Mouse (Mus musculus) stomach, embryonic 15.5 days (tissue): Measurements from ENCODE around the gene Gm45062. TPM values are rescaled to one million over a fixed set of nuclear protein-coding genes. Genes with fewer than 3 reads are reported as not detected.

Experiments used
- ATAC-seq: fragments of 200-750 bp; cut with Nextera tagmentation; 2 replicates; pipeline ENCODE4 v1.8.0; 2017; ENCODE audit warnings: low read depth, moderate number of reproducible peaks, moderate TSS enrichment; ENCODE audit not compliant: insufficient read depth, low FRiP score
- H3K27ac ChIP-seq: fragments of 300-500 bp; sonication (generic); 2 replicates; pipeline ENCODE4 v1.5.1; 2015; ENCODE audit warnings: mild to moderate bottlenecking, inconsistent platforms
- H3K27me3 ChIP-seq: fragments of 300-500 bp; sonication (generic); replicated peaks from 2 replicates; pipeline ENCODE4 v1.6.1; 2015; ENCODE audit warnings: inconsistent platforms
- H3K36me3 ChIP-seq: fragments of 300-500 bp; sonication (generic); 2 replicates; pipeline ENCODE4 v1.6.1; 2015; ENCODE audit warnings: inconsistent platforms
- H3K4me1 ChIP-seq: fragments of 300-500 bp; sonication (generic); 2 replicates; pipeline ENCODE4 v1.6.1; 2015; ENCODE audit warnings: inconsistent platforms
- H3K4me2 ChIP-seq: fragments of 300-500 bp; sonication (generic); 2 replicates; pipeline ENCODE4 v1.6.1; 2015; ENCODE audit warnings: mild to moderate bottlenecking, inconsistent platforms
- H3K4me3 ChIP-seq: fragments of 300-500 bp; sonication (generic); replicated peaks from 2 replicates; pipeline ENCODE4 v1.5.1; 2015; ENCODE audit warnings: inconsistent platforms
- H3K9ac ChIP-seq: fragments of 300-500 bp; sonication (generic); 2 replicates; pipeline ENCODE4 v1.6.1; 2015; ENCODE audit warnings: inconsistent platforms
- H3K9me3 ChIP-seq: fragments of 300-500 bp; sonication (generic); 2 replicates; pipeline ENCODE4 v1.6.1; 2016; ENCODE audit warnings: inconsistent platforms
- WGBS: fragments of 180-500 bp; shearing (Covaris S2); methylation state at CpG from one replicate; pipeline ENCODE4 v1.1.7; 2015; 5-methylcytosine and 5-hydroxymethylcytosine counted together
- polyA plus RNA-seq: library from polyadenylated mRNA; unstranded; fragments of >200 nt; fragmentation: Nextera tagmentation; extraction: Ambion mirVana; gene quantifications from 2 replicates; pipeline ENCODE4 v1.2.1, GENCODE M21; 2015

Gm45062 gene
- polyA plus RNA-seq, 1 experiment from 2014 or later: 9.7 TPM

DNA sequence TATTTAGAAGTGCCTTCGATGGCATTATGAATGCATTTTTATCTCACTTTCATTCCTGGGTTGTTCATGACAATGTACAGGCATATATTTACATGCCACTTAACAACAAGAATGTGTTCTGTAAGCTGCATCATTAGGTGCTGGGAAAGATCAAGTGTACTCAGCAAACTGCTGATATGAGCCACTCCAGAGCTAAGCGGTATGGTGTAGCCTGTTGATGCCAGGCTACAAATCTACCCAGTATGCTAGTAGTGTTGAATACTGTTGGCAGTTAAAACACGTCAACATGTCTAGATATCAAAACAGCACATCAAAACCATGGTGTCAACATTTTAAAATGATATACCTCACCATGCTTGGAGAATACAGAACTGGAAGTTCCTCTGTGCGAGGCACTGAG, 150.6 kb downstream of the Gm45062 start:
- Histone ChIP-seq H3K27me3 (no peaks in the 10 kb centered on the region), H3K9ac (no peak overlapping the region)
- 86% methylated on average over 4 of the region's 4 CpGs for whole genome bisulfite sequencing

DNA sequence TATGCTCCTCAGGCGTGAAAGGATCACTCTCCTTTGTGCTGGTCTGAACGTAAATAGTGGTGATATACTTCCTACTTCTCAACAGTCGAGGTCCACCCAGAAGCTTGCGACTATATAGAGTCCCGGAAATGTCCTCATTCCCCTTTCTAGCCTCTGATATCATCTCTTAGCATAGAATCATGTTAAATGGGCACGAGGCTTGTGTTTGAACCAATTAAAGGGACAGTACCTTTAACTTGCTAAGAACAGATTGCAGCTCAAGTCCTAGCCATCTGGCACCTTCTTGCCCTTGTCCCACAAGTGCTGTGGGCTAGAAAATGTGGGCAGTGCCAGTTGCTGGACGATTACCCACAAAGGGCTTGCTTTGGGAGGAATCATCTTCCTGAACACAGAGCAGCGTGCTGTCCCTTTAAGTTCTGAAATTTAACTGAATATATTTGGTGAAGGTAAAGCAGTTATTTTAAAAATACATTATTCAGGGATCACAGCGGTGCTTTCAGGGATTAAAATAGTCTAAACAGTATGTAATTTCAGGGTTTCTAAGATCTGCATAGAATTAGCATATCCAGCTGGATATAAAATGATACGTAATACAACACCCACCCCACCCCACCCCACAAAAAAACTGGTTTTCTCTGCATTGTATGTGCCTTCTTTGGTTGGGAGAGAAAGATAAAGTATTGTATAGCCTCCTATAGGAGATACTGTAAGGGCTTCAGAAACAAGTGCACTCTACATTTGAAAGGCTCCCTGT, 153.8 kb downstream of the Gm45062 start:
- no peaks in the 10 kb centered on the region for H3K9me3 ChIP-seq
- H3K27ac ChIP-seq: no peak overlapping the region
- H3K4me3 ChIP-seq: no peak overlapping the region
- H3K36me3 ChIP-seq: no peaks in the 10 kb centered on the region
- H3K4me1 ChIP-seq: no peaks in the 10 kb centered on the region
- no peak overlapping the region for H3K9ac ChIP-seq
- H3K27me3 ChIP-seq: no peaks in the 10 kb centered on the region
- ATAC-seq: no peak
- no peak overlapping the region for H3K4me2 ChIP-seq
- 67% methylated on average over 10 of the region's 10 CpGs for WGBS

More for the DNA sequence above, 150.6 kb downstream of the Gm45062 start:
- Histone ChIP-seq H3K9me3 (no peaks in the 10 kb centered on the region), H3K4me3 (no peak overlapping the region), H3K4me2 (no peak overlapping the region), H3K27ac (no peak overlapping the region), H3K36me3 (no peaks in the 10 kb centered on the region), H3K4me1 (no peaks in the 10 kb centered on the region)
- ATAC-seq: no peak

DNA sequence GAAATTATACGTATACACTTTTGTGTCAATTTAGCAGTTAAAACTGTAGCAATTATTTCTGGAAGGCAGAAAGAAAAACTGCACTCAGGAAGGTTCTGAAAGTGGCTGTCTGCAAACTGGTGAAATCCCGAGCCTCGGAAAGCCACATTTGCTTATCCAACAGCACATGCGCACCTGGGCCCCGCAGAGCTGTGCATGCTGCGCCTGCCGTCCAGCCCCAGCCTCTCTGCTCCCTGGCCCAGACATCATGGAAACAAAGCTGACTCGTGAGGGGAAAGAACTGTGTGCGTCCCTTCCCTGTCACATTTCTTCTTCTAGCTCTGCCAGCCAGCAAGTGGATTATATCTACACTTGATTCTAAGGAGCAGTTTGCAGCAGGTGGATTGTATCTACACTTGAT, 154.8 kb downstream of the Gm45062 start:
- no peaks in the 10 kb centered on the region for H3K27me3 ChIP-seq
- 59% methylated on average over 9 of the region's 9 CpGs for WGBS
- peak overlapping the region; percentile 13; the same call in 1 of the 2 replicates for H3K4me2 ChIP-seq
- H3K27ac ChIP-seq: no peak overlapping the region
- no peaks in the 10 kb centered on the region for H3K9me3 ChIP-seq
- no peak for ATAC-seq
- no peaks in the 10 kb centered on the region for H3K36me3 ChIP-seq
- no peaks in the 10 kb centered on the region for H3K4me1 ChIP-seq
- H3K9ac ChIP-seq: no peak overlapping the region
- H3K4me3 ChIP-seq: no peak overlapping the region; the same call in 1 of the 2 replicates

DNA sequence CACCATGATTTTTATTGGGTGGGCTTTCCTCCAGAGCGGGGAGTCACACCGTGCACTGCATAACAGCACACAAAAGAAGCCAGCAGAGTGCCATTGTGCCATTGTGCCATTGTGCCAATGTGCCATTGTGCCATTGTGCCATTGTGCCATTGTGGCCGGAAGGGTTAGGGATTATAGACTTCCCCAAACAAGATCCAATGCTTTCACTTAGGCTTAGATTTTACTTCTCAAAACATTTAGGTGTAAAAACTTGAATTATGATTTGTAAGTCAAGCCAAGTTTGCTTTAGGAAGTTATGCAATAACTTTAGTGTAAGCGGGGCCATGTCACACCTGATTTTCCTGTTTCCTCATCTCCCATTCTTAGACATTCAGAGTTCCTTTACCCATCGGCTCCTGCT, 156.6 kb downstream of the Gm45062 start:
- no peaks in the 10 kb centered on the region for H3K27me3 ChIP-seq
- no peak overlapping the region for H3K27ac ChIP-seq
- ATAC-seq: no peak
- no peak overlapping the region for H3K4me2 ChIP-seq
- no peak overlapping the region for H3K9ac ChIP-seq
- H3K9me3 ChIP-seq: no peaks in the 10 kb centered on the region
- no peaks in the 10 kb centered on the region for H3K4me1 ChIP-seq
- H3K4me3 ChIP-seq: no peak overlapping the region
- 84% methylated on average over 5 of the region's 5 CpGs for whole genome bisulfite sequencing
- H3K36me3 ChIP-seq: no peaks in the 10 kb centered on the region

DNA sequence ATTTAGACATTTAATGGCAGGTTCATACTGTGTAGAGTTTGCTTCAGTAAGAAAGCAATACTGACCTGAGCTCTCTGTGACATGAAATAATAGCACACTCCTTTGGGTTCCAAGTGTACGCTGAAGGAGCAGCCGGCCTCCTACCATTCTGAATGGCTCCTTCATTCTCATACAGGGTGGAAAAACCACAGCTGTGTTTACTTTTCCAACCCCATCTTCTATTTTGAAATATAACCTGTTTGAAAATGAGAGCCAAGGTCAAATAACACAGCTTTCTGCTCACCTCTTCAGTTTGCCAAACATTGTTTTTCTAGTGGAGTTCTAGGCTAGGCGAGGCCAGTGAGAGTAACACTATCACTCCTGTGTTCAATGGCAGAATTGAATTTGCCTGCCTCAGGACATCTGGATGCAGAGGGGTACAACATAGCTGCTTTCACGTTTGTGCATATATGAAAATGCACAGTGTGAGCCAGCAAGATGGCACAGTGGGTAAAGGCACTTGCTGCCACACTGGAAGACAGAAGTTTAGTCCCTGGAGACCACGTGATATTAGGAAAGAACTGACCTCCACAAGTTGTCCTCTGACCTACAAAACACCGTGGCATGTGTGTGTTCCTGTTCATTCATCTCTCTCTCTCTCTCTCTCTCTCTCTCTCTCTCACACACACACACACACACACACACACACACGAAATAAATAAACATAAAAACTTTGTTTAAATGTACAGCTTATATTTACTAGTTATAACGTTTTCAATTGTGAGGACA, 157.7 kb downstream of the Gm45062 start:
- Histone ChIP-seq H3K9ac (no peak overlapping the region), H3K27ac (0 out of 2 replicates have a peak overlapping the region, but pooled peaks have one; percentile 44), H3K4me3 (no peak overlapping the region), H3K36me3 (no peaks in the 10 kb centered on the region), H3K9me3 (no peaks in the 10 kb centered on the region), H3K4me1 (no peaks in the 10 kb centered on the region), H3K27me3 (no peaks in the 10 kb centered on the region), H3K4me2 (no peak overlapping the region)
- WGBS: 38% methylated on average over 8 of the region's 8 CpGs
- peak; percentile 71 for ATAC-seq

DNA sequence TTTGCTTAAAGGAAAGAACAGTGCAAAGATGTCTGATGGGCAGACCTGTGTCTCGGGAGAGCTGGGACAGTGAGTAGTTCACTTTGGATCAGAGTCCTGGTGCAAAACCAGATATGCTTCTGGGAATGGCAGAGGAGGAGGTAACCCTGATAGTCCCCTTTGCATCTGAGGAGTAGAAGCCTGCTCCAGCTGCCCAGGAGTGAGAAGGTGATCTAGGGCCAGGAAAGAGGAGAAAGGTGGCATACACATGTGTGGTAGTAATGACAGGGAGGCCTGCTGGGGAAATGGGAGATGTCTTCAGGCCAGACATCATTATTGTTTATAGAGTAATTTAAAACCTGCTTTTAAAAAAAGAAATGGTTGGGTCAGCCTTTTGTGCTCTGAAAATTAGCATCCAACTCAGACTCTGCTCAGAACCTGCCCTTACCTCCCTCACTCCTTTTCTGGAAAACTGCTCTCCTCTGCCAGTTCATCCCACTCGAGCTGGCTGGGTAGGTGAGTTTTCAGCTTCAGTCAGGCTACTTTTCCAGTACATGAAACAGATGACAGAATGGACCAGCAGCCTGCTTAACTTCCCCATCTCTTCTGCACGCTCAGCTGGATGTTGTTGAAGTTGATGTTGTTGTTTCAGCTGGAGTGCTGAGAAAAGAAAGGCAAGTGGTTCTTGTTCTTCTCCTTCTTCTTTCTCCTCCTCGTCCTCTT, 160.4 kb downstream of the Gm45062 start:
- Histone ChIP-seq H3K27ac (no peak overlapping the region), H3K9me3 (no peaks in the 10 kb centered on the region), H3K4me1 (no peaks in the 10 kb centered on the region), H3K9ac (no peak overlapping the region), H3K4me2 (no peak overlapping the region), H3K4me3 (no peak overlapping the region), H3K36me3 (no peaks in the 10 kb centered on the region), H3K27me3 (no peaks in the 10 kb centered on the region)
- ATAC-seq: no peak
- WGBS: 56% methylated on average over 4 of the region's 4 CpGs

DNA sequence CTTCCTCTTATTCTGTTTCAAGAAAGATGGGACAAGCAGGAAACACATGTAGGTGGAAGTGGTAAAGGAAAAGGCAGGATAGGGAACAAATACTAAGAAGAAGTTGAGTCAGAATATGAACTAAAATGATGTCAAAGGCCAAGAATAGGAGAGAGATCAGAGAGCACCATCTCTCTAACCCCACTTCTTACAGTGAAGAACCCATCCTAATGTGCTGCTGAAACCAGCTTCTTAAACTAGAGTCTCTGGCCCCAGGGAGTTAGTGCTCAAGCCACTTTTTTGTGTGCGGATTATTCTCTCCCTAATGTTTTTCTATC, 160.9 kb downstream of the Gm45062 start:
- Histone ChIP-seq H3K36me3 (no peaks in the 10 kb centered on the region), H3K4me3 (no peak overlapping the region), H3K9ac (no peak overlapping the region), H3K27ac (no peak overlapping the region), H3K4me2 (no peak overlapping the region), H3K27me3 (no peaks in the 10 kb centered on the region), H3K9me3 (no peaks in the 10 kb centered on the region), H3K4me1 (no peaks in the 10 kb centered on the region)
- 79% methylated on average over 1 of the region's 1 CpGs for WGBS
- ATAC-seq: no peak

DNA sequence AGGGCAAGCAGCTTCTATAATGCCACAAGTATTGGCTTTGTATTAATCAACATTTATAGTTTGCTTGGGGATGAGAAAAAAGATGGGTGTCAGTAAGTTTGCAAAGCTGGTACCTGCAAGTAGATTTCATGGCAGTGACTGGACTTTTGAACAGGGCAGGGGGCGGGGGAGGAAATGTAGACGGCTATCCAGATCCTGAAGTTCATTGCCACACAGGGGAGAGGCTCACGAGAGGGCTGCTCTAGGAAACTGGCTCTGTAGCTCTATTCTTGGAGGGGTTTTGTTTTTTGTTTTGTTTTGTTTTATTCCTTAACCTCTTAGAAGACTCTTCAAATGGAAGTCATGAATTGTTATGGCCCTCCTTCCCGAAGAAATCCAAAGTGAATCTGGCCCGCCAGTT, 162.2 kb downstream of the Gm45062 start:
- Histone ChIP-seq H3K4me2 (no peak overlapping the region), H3K9me3 (no peaks in the 10 kb centered on the region), H3K27me3 (no peaks in the 10 kb centered on the region), H3K36me3 (no peaks in the 10 kb centered on the region), H3K27ac (no peak overlapping the region), H3K4me1 (no peaks in the 10 kb centered on the region), H3K4me3 (no peak overlapping the region), H3K9ac (no peak overlapping the region)
- ATAC-seq: no peak
- WGBS: 73% methylated on average over 5 of the region's 5 CpGs

DNA sequence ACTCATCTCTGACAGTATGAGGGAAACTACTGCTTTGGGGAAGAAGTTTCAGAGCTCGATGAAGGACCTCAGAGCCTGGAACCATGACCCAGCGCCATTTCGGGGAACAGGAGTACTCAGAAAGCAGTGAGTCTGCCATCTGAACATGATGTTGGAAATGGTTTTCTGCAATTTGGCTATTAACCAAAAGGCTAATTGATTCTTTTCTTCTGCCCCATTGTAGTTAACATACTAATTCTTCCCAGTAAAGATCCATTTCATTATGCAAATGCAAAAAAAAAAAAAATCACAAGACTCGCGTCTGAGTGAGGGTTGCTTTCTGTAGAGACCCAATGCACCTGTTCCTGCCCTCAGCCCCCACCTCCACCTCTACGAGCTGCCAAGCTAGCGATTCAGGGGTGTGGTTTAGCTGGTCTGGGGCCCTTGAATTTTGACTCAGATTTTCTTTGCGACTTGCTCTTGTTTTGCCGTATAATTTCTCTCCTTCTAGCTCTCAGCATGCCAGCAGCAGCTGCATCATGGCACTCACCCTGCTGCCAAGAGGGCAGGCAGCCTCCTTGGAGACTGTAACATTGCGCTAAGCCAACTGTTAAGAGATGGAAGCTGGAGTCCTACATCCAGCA, 162.8 kb downstream of the Gm45062 start:
- H3K27ac ChIP-seq: no peak overlapping the region
- no peaks in the 10 kb centered on the region for H3K9me3 ChIP-seq
- no peaks in the 10 kb centered on the region for H3K27me3 ChIP-seq
- ATAC-seq: no peak
- H3K4me3 ChIP-seq: no peak overlapping the region
- no peaks in the 10 kb centered on the region for H3K4me1 ChIP-seq
- no peak overlapping the region for H3K9ac ChIP-seq
- no peaks in the 10 kb centered on the region for H3K36me3 ChIP-seq
- H3K4me2 ChIP-seq: no peak overlapping the region
- 81% methylated on average over 10 of the region's 10 CpGs for whole genome bisulfite sequencing

DNA sequence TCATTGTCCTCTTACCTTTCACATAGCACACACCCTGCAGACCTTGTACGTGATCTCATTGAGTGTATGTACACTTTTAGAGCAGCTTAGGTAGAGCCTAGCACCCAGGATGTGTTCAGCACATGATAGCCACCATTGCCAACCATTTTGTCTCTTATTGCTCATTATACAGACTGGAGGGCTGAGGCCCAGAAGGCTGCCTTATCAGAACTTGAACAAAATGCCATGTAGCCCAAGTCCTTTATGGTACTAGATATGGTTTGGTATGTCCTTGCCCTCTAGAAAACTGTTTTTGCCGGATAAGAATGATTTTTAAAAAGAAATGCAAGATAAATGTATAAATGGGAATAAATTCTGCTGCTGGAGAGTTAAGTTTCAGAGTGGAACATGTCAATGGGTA, 163.9 kb downstream of the Gm45062 start:
- WGBS: 87% methylated on average over 2 of the region's 2 CpGs
- H3K4me2 ChIP-seq: no peak overlapping the region

DNA sequence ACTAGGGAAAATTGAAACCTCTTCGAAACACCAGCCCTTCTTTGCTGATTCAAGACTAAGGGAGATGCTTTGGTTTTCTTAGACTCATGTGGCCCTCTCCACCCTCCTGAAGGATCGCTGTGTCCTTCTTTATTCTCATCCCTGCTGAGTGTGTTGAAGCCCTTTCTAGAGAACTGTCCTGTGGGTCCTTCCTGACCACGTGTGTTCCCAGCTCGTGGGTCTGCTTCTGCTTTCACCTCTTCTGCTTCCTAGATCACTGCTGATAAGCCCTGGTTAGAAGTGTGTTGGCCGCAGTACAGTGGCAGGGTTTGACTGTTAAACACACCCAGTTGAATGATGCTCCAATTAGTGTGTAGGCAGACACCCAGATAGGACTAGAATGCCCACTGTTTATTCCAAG, 168.4 kb downstream of the Gm45062 start:
- no peak overlapping the region for H3K4me2 ChIP-seq
- 62% methylated on average over 5 of the region's 5 CpGs for WGBS
- H3K9me3 ChIP-seq: no peaks in the 10 kb centered on the region
- no peak overlapping the region for H3K27ac ChIP-seq
- no peak overlapping the region for H3K4me3 ChIP-seq
- H3K4me1 ChIP-seq: 0 out of 2 replicates have a peak, but pooled peaks cover under 1% of the 10 kb centered on the region
- no peaks in the 10 kb centered on the region for H3K36me3 ChIP-seq
- no peak overlapping the region for H3K9ac ChIP-seq
- no peak for ATAC-seq
- H3K27me3 ChIP-seq: no peaks in the 10 kb centered on the region

More for the DNA sequence above, 163.9 kb downstream of the Gm45062 start:
- Histone ChIP-seq H3K4me3 (no peak overlapping the region), H3K27me3 (no peaks in the 10 kb centered on the region), H3K4me1 (no peaks in the 10 kb centered on the region), H3K9ac (no peak overlapping the region), H3K27ac (no peak overlapping the region), H3K36me3 (no peaks in the 10 kb centered on the region), H3K9me3 (no peaks in the 10 kb centered on the region)
- no peak for ATAC-seq
